Mouse (Mus musculus) heart, postnatal 0 days (tissue): ENCODE measurements around the gene Cdk8.

Source experiments
- CTCF ChIP-seq: IDR thresholded peaks from 2 replicates; pipeline ENCODE4 v1.5.1; 2016; ENCODE audit warnings: antibody characterized with exemption, control low read depth, low read depth
- EP300 ChIP-seq: IDR thresholded peaks from 2 replicates; pipeline ENCODE4 v1.6.1; 2016; ENCODE audit warnings: antibody characterized with exemption, low read depth

- TF ChIP-seq CTCF, result no peak
- TF ChIP-seq EP300, result no peak
Measured at GRCm38 (mm10) chr5:146330765-146331115, 99.7 kb downstream of the Cdk8 start.
